Mouse (Mus musculus): ENCODE measurements around the gene Frmd6. TPM values are rescaled to one million over a fixed set of nuclear protein-coding genes. Genes with fewer than 3 reads are reported as not detected.

Frmd6 gene
- polyA plus RNA-seq, 1 experiment from 2014 or later: 8.5 TPM

DNA sequence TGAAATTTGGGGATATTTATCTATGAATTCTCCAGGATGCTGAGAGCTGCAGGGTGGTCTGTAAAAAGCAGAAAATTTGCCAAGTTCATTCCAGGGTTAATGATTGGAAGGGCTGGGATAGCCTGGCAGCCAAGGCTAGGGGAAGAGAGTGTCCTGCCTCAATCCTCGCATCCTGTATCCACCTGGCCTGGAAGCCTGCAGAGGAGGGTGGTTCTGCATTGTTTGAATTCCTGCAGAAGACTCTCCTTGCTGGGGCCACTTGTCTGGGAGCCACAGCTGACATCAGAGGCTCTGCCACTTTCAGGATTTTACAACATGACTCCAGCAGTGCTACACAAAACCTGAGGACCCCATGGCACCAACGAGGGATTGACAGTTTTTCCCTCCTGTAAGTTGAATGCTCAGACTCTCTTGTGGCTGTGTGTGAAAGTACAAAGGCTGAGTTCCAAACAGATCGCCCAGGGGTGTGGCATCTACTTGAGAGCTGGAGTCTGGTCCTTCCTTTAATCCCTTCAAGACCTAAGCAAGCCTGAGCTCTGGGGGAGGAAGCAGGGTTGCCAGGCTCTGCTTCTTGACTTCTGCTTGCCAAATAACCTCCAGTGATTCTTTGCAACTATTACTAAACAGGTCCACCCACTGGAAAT is 12.4 kb upstream of the Frmd6 start:
- WGBS: 10% methylated on average over 3 of the region's 3 CpGs
- no peak overlapping the region for H3K9ac ChIP-seq (ENCODE audit: low read length)
- H3K9me3 ChIP-seq (replicated peaks; ENCODE audit: control insufficient read depth, low read length): no peaks in the 10 kb centered on the region
- H3K4me2 ChIP-seq (ENCODE audit: low read length): no peak overlapping the region
- no peak for ATAC-seq
- no peaks in the 10 kb centered on the region for H3K36me3 ChIP-seq (ENCODE audit: control insufficient read depth, insufficient read depth, low read length)
- H3K4me1 ChIP-seq (ENCODE audit: control insufficient read depth, insufficient read depth, low read length): no peaks in the 10 kb centered on the region
- DNase-seq (ENCODE audit: low spot score): no peak
- no peak overlapping the region for H3K4me3 ChIP-seq (ENCODE audit: low read depth, low read length)
- no peak overlapping the region for H3K27ac ChIP-seq (ENCODE audit: low read depth, low read length)
- no peaks in the 10 kb centered on the region for H3K27me3 ChIP-seq (replicated peaks; ENCODE audit: control insufficient read depth, insufficient read depth, low read length)

DNA sequence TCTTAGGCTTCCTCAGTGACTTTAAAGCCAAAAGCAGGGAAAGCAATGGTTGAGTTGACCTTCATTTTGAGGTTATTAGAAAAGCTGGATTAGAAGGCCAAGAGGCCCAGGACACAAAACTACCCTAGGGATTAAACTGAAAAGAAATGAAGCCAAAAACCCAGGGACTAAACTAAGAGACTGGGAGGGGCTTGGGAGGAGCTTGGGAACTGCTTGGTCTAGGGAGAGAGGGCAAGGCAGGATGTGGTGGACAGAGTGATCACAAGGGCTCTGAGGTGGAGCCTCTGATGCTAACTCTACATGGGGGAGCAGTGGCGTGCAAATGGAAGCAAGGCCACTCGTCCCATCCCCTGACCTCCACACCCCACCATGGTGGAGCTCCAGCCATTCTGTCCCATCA is 8.6 kb upstream of the Frmd6 start:
- Histone ChIP-seq H3K4me1 (ENCODE audit: control insufficient read depth, insufficient read depth, low read length) (no peaks in the 10 kb centered on the region), H3K4me3 (ENCODE audit: low read depth, low read length) (no peak overlapping the region), H3K27ac (ENCODE audit: low read depth, low read length) (no peak overlapping the region), H3K36me3 (ENCODE audit: control insufficient read depth, insufficient read depth, low read length) (no peaks in the 10 kb centered on the region), H3K9ac (ENCODE audit: low read length) (no peak overlapping the region), H3K27me3 (replicated peaks; ENCODE audit: control insufficient read depth, insufficient read depth, low read length) (no peaks in the 10 kb centered on the region), H3K9me3 (replicated peaks; ENCODE audit: control insufficient read depth, low read length) (no peaks in the 10 kb centered on the region), H3K4me2 (ENCODE audit: low read length) (no peak overlapping the region)
- ATAC-seq: no peak
- 90% methylated on average over 2 of the region's 2 CpGs for WGBS
- DNase-seq (ENCODE audit: low spot score): no peak

DNA sequence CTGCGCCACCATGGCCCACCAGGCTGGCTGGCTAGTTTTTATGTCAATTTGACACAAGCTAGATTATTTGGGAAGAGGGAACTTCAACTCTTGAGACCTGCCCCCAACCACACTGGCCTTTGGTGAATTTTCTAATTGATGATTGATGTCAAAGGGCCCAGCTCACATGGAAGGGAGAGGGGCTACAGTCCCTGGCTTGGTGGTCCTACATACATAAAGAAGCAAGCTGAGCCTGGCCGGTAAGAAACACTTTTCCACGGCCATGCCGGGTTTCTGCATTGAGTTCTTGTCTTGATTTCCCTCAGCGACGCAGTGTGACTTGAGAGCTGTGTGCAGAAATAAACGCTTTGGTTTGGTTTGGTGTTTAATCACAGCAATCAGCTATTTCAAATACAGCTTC is 1.3 kb upstream of the Frmd6 start:
- peaks cover 11% of the 10 kb centered on the region for H3K4me1 ChIP-seq (ENCODE audit: control insufficient read depth, insufficient read depth, low read length)
- H3K27me3 ChIP-seq (replicated peaks; ENCODE audit: control insufficient read depth, insufficient read depth, low read length): no peaks in the 10 kb centered on the region
- DNase-seq (ENCODE audit: low spot score): no peak
- peak overlapping the region; percentile 73; the same call in 1 of the 2 replicates for H3K4me3 ChIP-seq (ENCODE audit: low read depth, low read length)
- no peak overlapping the region for H3K27ac ChIP-seq (ENCODE audit: low read depth, low read length)
- peak overlapping the region; percentile 61 for H3K4me2 ChIP-seq (ENCODE audit: low read length)
- no peak for ATAC-seq
- no peaks in the 10 kb centered on the region for H3K36me3 ChIP-seq (ENCODE audit: control insufficient read depth, insufficient read depth, low read length)
- H3K9me3 ChIP-seq (replicated peaks; ENCODE audit: control insufficient read depth, low read length): no peaks in the 10 kb centered on the region
- WGBS: 58% methylated on average over 7 of the region's 7 CpGs
- H3K9ac ChIP-seq (ENCODE audit: low read length): no peak overlapping the region

DNA sequence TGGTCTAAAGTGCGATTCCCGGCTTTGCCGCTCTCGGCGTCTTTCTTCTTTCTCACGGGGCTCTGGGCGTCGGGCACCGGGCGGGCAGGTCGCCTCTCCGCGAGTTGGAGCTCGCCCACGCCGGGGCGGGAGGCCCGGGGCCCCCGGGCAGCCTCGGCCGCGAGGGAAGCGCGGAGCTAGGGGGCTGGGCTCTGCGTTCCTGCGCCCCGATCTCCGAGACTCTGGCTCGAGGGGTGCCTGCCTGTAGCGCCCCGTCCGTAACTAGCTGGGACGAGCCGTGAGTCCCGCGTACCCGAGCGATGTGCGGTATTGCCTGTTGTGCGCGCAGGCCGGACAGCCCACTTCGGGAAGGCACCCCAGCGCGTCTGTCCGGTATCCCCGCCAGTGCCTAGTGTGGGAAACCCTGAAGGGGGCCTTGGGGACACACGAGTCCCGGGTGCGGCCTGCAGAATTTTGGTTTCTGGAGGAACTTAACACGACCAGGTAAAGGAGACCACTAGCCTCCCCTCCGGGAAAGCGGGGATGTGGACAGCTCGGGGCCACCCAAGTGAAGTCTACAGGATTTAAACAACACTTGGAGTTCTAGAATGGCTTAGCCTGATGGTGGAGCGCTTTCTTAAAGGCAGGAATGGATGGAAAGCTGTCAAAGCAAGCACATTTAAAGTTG is 470 bp downstream of the Frmd6 start:
- DNase-seq (ENCODE audit: low spot score) (peak; percentile 60), ATAC-seq (peak; percentile 59)
- H3K9ac ChIP-seq (ENCODE audit: low read length): peak overlapping the region; percentile 84
- peaks cover 11% of the 10 kb centered on the region for H3K4me1 ChIP-seq (ENCODE audit: control insufficient read depth, insufficient read depth, low read length)
- no peaks in the 10 kb centered on the region for H3K9me3 ChIP-seq (replicated peaks; ENCODE audit: control insufficient read depth, low read length)
- peak overlapping the region; percentile 94 for H3K27ac ChIP-seq (ENCODE audit: low read depth, low read length)
- peak overlapping the region; percentile 61 for H3K4me2 ChIP-seq (ENCODE audit: low read length)
- no peaks in the 10 kb centered on the region for H3K27me3 ChIP-seq (replicated peaks; ENCODE audit: control insufficient read depth, insufficient read depth, low read length)
- no peaks in the 10 kb centered on the region for H3K36me3 ChIP-seq (ENCODE audit: control insufficient read depth, insufficient read depth, low read length)
- peak overlapping the region; percentile 73 for H3K4me3 ChIP-seq (ENCODE audit: low read depth, low read length)
- under 1% methylated on average over 55 of the region's 55 CpGs for WGBS

DNA sequence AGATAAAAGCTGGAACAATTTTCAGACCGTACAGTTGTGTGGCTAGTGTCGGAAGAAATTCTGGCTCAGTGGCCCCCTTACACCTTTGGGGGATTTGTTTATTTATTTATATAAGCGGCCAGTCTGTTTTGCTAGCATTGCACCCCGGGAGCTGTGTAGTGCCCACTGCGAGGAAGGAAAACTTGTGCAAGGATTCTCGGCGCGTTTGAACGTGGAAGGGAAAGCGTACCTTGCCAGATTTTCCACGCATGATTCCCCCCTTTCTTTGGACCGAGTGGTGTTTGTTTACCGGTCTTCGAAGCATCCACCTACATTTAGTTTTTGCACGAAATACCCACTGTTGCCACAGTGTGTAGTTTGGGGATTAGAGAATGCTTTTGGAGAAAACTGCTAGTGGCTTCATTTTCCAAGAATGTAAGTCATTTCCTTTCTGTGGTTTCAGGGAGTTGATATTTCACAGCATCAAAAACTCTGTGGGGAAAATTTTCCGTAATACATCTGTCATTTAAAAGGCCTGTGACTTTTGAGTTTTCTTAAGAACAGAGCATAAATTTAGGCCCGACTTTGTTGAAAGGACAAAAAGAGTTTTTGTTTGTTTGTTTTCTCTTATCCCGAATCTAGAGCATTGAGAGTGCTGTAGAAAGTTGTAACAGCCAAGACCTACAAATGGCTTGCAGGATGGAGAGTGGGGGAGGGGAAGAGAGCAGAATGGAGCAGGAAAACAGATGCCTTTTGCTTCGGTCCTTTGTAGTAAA is 1.2 kb downstream of the Frmd6 start:
- Histone ChIP-seq H3K9ac (ENCODE audit: low read length) (peak overlapping the region; percentile 84), H3K27ac (ENCODE audit: low read depth, low read length) (peak overlapping the region; percentile 94), H3K27me3 (replicated peaks; ENCODE audit: control insufficient read depth, insufficient read depth, low read length) (no peaks in the 10 kb centered on the region), H3K4me2 (ENCODE audit: low read length) (peak overlapping the region; percentile 61), H3K9me3 (replicated peaks; ENCODE audit: control insufficient read depth, low read length) (no peaks in the 10 kb centered on the region), H3K36me3 (ENCODE audit: control insufficient read depth, insufficient read depth, low read length) (no peaks in the 10 kb centered on the region), H3K4me3 (ENCODE audit: low read depth, low read length) (peak overlapping the region; percentile 73), H3K4me1 (ENCODE audit: control insufficient read depth, insufficient read depth, low read length) (peaks cover 11% of the 10 kb centered on the region)
- WGBS: 2% methylated on average over 19 of the region's 19 CpGs
- ATAC-seq (no peak), DNase-seq (ENCODE audit: low spot score) (peak; percentile 48)

DNA sequence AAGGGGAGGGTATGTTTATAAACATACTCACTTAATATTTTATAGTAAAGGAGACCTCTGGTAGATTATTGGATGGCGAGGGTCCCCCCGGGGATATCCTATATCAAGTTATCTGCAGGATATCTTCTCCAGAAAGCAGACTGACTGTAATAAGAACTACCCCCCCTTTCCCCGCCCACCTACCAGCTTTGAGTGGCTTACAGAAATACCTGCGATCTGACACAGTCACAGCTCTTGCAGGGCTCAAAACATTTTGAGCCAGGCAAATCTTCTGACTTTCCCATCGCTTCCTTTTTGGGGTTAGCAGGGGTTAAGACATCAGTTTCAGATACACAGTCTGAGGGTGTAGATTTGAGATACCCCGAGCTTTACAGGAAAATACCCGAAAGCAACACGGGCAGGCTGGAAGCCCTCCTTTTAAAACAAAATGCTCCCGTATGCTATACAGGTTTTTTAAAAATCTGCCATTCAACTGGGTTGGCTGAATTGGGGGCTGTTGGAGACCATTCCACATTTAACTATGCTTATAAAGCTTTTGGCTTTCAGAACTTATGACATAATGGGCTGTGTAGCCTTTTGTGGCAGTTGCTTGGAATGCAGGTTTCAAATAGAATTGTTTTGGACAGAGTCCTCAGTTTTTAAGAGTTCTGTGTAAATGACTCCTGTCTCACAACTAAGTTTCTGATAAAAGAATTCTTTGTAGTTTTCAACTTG is 2.0 kb downstream of the Frmd6 start:
- H3K36me3 ChIP-seq (ENCODE audit: control insufficient read depth, insufficient read depth, low read length): no peaks in the 10 kb centered on the region
- H3K27me3 ChIP-seq (replicated peaks; ENCODE audit: control insufficient read depth, insufficient read depth, low read length): no peaks in the 10 kb centered on the region
- H3K4me3 ChIP-seq (ENCODE audit: low read depth, low read length): peak overlapping the region; percentile 73
- WGBS: 21% methylated on average over 9 of the region's 9 CpGs
- H3K4me2 ChIP-seq (ENCODE audit: low read length): peak overlapping the region; percentile 61
- ATAC-seq (no peak), DNase-seq (ENCODE audit: low spot score) (no peak)
- no peak overlapping the region for H3K27ac ChIP-seq (ENCODE audit: low read depth, low read length)
- peaks cover 11% of the 10 kb centered on the region for H3K4me1 ChIP-seq (ENCODE audit: control insufficient read depth, insufficient read depth, low read length)
- no peaks in the 10 kb centered on the region for H3K9me3 ChIP-seq (replicated peaks; ENCODE audit: control insufficient read depth, low read length)
- H3K9ac ChIP-seq (ENCODE audit: low read length): peak overlapping the region; percentile 84; the same call in 1 of the 2 replicates

DNA sequence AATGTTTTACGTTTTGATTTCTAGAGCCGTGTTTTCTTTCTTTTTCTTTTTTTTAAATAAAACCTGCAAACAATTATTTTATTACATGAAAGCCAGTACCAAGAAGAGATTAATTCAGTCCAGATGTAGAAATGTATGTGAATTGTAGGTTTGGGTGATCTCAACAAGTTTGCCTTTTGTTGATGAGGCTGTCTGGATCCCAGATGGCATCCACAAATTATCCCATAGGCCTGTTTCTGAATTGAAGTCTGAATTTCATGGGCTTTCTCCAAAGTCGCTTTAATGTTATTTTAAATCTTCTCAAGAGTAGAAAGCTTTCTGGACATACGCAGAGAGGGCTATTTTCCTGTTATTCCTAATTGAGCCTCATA is 2.6 kb downstream of the Frmd6 start:
- Histone ChIP-seq H3K4me1 (ENCODE audit: control insufficient read depth, insufficient read depth, low read length) (peaks cover 11% of the 10 kb centered on the region), H3K4me3 (ENCODE audit: low read depth, low read length) (no peak overlapping the region), H3K27me3 (replicated peaks; ENCODE audit: control insufficient read depth, insufficient read depth, low read length) (no peaks in the 10 kb centered on the region), H3K9ac (ENCODE audit: low read length) (no peak overlapping the region), H3K4me2 (ENCODE audit: low read length) (no peak overlapping the region), H3K9me3 (replicated peaks; ENCODE audit: control insufficient read depth, low read length) (no peaks in the 10 kb centered on the region), H3K36me3 (ENCODE audit: control insufficient read depth, insufficient read depth, low read length) (no peaks in the 10 kb centered on the region), H3K27ac (ENCODE audit: low read depth, low read length) (no peak overlapping the region)
- 65% methylated on average over 4 of the region's 4 CpGs for WGBS
- no peak for ATAC-seq
- no peak for DNase-seq (ENCODE audit: low spot score)

DNA sequence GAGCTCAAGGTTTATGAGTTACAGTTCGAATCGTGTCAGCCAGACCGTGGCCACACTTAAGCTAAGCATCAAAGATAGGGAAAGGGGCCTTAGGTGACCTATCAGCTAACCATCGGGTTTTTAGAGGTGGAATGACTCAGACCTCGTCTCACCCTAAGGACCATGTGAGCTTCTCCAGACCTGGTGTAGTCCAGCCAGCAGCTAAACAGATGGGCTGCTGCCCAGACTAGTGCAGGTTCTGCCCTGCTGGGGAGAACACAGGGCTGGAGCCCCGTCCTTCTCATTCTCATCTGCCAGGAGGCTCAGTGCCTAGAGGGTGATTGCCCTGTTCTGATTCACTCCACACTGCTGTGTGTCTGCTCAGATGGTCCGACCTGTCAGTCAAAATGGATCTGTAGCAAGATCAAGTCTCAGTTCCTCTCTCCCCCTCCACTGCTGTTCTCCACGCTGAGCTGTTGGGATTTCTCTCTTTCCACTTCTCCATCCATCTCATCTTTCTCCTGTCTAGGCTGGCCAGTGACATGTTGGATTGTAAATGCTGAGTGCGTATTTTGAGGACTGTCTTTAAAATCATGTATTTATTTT is 5.8 kb downstream of the Frmd6 start:
- H3K4me2 ChIP-seq (ENCODE audit: low read length): no peak overlapping the region
- H3K9me3 ChIP-seq (replicated peaks; ENCODE audit: control insufficient read depth, low read length): no peaks in the 10 kb centered on the region
- no peaks in the 10 kb centered on the region for H3K36me3 ChIP-seq (ENCODE audit: control insufficient read depth, insufficient read depth, low read length)
- WGBS: 82% methylated on average over 9 of the region's 9 CpGs
- peaks cover 11% of the 10 kb centered on the region for H3K4me1 ChIP-seq (ENCODE audit: control insufficient read depth, insufficient read depth, low read length)
- H3K27me3 ChIP-seq (replicated peaks; ENCODE audit: control insufficient read depth, insufficient read depth, low read length): no peaks in the 10 kb centered on the region
- no peak overlapping the region for H3K27ac ChIP-seq (ENCODE audit: low read depth, low read length)
- H3K9ac ChIP-seq (ENCODE audit: low read length): no peak overlapping the region
- DNase-seq (ENCODE audit: low spot score) (no peak), ATAC-seq (no peak)
- H3K4me3 ChIP-seq (ENCODE audit: low read depth, low read length): no peak overlapping the region
